Mouse (Mus musculus): ENCODE results near the gene Zmynd10.
A peak's percentile ranks its signal among the peaks of the same experiment; 100 is the strongest.
"Not testable (repeated sequence)": the region's sequence is repeated elsewhere in the genome, so short reads cannot be mapped to it uniquely, and the experiment has no call there.

The Zmynd10 gene

GRCm38 (mm10) chr9:107556346-107556745 is 9.2 kb downstream of the Zmynd10 start:
- no peak for DNase-seq

DNA sequence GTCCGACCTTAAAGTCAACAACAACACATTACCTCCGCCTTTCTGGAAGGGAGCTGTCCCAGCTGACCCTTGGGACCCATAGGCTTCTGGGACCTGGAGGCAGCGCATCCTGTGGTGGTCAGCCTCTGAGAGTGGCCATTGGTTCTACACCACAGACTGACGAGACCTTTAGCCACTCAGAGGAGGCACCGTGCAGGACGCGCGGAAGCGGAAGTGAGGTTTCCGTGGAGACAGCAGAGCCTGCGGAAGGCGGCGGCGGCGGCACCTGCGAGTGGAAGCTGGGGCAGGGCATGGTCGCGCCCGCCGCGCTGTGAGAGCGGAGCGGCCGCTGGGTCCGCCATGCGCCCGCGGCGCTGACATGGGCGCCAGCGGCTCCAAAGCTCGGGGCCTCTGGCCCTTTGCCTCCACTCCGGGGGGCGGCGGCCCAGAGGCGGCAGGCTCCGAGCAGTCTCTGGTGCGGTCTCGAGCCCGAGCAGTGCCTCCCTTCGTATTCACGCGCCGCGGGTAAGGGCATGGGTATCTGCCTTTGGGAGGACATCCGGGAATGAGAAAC is 16.0 kb downstream of the Zmynd10 start, which contains the start of gene Tusc2:
Gene Tusc2 (plus strand): TSS at position 227 of the 553 bp plus-strand sequence.
- peak; percentile 96 for DNase-seq

DNA sequence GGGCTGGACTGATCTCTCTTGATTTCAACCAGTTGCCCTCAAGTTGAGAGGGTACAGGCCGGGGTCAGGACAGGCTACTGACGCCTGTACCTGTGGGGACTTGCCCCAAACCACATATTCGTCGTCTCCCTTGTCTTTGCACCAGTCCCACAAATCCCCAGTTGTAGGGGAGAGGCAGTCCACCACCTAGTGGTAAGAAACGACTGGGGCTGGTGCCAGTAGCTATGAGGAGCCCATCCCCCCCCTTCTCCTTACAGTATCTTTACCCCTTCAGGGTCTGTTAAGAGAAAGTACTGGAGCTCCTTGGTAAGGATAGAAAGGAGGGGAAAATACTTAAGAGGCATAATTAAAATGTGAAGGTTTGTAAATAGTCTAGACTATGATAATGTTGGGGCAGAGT is 18.5 kb downstream of the Zmynd10 start:
- DNase-seq: not testable (repeated sequence)

DNA sequence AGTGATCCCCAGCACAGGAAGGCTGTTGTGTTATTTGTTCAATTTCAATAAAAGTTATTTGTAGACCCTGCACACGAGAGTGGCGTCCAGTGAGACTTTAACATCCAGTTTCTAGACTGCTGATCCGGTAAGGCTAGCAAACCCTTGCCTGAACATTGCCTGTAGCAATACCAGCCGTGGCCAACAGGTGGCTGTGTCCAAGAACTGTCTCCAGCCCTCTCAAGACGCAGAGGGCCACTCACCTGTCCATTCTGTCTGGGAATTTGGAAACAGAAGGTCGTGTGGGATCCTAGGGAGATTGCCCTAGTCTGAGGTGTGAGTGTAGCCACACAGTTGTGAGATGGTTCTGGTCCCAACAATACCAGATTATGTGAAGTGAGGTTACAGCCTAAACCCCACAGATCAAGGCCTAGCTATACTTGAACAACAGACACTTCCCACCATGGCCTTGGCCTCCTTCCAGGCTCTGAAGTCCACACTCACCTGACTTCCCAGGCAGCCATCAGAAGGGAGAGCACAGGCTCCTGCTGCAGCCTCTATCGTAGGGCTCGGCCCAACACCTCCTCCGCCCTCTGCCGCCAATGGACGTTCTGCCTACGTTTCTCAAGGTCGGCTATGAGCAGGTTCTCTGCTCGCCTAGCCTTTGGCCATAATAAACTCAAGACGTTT is 19.1 kb downstream of the Zmynd10 start:
- peak; percentile 79 for DNase-seq

- no peak for DNase-seq
Observed at GRCm38 (mm10) chr9:107566855-107567254, 19.8 kb downstream of the Zmynd10 start.

- DNase-seq: no peak
Observed at GRCm38 (mm10) chr9:107567702-107568319, 20.7 kb downstream of the Zmynd10 start, which contains the start of gene Hyal2. Gene Hyal2, plus strand, starts transcription at chr9:107567945.

GRCm38 (mm10) chr9:107568331-107569261 is 21.5 kb downstream of the Zmynd10 start:
- peak; percentile 86 for DNase-seq

DNA sequence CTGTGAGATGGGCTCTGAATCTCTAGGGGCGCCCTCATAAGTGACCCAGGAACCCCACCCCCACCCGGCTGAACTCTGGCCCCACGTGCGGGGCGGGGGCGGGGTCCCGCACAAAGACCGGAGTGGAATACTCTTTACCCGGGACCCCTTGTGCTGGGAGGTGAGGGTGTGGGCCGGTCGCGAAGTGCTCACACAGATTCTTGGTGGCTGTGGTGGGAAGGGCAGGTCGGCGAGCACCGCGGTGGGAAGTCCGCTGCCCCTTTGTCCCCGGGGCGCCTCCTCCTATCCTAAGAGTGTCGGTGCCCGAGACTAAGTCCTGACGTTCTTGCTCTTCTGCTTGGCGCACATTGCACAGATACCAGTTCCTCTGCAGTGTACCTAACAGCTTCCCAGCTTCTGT is 22.2 kb downstream of the Zmynd10 start:
- DNase-seq: no peak

DNA sequence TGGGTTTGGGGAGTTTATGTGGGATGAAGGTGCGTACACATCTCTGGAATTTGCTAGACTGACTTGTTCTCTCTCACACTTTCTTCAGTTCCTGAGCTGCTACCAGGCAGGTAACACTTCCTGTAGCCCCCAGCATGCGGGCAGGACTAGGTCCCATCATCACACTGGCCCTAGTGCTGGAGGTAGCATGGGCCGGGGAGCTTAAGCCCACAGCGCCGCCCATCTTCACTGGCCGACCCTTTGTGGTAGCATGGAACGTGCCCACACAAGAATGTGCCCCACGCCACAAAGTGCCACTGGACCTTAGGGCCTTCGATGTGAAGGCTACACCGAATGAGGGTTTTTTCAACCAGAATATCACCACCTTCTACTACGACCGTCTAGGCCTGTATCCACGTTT is 22.9 kb downstream of the Zmynd10 start:
- no peak for DNase-seq

GRCm38 (mm10) chr9:107570845-107571244 is 23.7 kb downstream of the Zmynd10 start:
- DNase-seq: no peak

DNA sequence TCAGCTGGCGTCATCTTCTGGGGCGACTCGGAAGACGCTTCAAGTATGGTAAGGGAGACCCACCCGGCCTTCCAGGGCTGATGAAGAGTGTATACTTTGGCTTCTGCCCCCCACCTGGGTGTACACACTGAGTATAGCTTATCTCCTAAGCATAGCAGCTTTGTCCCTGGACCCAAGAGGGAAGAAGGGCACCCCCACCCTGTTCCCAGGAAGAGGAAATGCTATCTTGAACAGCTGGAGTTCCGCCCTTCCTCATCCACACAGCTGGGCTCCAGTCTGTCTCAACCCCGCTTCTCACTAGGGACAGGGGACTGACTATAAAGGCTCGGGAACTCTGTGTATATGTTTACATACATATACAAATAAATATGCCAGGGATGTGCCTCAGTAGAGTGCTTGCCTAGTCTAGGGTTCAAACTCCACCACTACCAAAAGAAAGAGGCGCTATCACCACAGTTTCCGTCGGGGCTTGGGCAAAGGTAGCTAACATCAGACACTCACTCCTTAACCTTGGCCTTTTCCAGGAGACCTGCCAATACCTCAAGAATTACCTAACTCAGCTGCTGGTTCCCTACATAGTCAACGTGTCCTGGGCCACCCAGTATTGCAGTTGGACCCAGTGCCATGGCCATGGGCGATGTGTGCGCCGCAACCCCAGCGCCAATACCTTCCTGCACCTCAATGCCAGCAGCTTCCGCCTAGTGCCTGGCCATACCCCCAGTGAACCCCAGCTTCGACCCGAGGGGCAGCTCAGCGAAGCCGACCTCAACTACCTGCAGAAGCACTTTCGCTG is 24.6 kb downstream of the Zmynd10 start:
- DNase-seq: no peak

- no peak for DNase-seq
Observed at GRCm38 (mm10) chr9:107572327-107572662, 25.2 kb downstream of the Zmynd10 start.

GRCm38 (mm10) chr9:107573774-107574173 is 26.7 kb downstream of the Zmynd10 start:
- not testable (repeated sequence) for DNase-seq

DNA sequence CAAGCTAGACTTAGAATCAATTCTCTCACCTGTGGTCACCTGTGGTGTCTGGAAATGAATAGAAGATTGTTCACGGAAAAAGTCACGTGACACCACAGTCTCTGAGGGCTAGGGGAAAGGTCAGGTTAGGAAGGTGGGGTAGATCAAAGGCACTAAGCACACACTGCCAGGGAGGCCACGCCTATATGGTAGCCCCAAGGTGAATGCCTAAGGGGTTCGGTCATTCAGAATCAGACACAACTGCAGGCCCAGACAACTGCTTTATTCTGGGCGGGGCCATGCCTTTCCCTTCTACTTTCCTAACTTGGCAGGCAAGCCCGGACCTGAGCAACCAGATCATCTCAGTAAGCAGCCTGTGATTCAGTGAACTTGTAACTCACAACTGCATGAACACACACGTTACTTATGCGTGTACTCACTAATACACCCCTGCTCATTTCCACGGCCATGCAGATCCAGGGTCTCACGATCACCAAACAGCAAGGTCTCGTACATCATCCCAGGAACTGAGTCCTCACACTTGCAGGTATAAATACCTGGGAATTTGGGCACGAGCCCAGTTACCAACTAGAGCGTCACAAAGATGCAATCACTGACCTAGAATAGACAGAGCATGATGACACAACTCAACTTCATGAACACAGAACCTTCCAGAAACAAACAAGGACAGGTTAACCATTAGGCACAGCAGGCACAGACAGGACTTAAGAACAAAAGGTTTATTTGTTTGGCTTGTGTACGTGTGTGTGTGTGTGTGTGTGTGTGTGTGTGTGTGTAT is 28.7 kb downstream of the Zmynd10 start:
- DNase-seq: no peak

- no peak for DNase-seq
Observed at GRCm38 (mm10) chr9:107576357-107577107, 29.4 kb downstream of the Zmynd10 start, which contains the start of gene Hyal1. Gene Hyal1, plus strand, starts transcription at chr9:107576927.

DNA sequence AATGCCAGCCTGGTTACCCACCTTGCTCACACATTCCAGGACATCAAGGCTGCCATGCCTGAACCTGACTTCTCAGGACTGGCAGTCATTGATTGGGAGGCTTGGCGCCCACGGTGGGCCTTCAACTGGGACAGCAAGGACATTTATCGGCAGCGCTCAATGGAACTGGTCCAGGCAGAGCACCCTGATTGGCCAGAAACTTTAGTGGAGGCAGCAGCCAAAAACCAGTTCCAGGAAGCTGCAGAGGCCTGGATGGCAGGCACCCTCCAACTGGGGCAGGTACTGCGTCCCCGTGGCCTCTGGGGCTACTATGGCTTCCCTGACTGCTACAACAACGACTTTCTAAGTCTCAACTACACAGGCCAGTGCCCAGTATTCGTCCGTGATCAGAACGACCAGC is 30.8 kb downstream of the Zmynd10 start:
- DNase-seq: no peak

DNA sequence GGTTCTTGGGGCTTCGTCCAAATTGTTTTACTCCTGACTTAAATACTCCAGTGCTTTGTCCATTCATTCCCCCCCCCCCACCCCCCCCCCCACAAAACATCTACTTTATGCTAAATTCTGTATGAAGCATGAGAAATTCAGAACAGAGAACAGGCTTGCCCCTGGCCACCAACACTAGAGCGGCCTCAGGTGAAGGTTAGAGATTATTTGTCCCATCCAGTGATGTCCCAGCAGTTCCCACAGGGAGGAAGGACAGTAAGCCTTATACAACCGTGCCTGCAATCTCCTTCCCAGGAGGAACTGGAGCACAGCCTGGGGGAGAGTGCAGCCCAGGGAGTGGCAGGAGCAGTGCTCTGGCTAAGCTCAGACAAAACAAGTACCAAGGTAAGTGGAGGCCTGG is 31.5 kb downstream of the Zmynd10 start, which contains the start of gene Naa80:
Gene Naa80 (plus strand): TSS at position 301 of the 400 bp plus-strand sequence.
- DNase-seq: no peak

DNA sequence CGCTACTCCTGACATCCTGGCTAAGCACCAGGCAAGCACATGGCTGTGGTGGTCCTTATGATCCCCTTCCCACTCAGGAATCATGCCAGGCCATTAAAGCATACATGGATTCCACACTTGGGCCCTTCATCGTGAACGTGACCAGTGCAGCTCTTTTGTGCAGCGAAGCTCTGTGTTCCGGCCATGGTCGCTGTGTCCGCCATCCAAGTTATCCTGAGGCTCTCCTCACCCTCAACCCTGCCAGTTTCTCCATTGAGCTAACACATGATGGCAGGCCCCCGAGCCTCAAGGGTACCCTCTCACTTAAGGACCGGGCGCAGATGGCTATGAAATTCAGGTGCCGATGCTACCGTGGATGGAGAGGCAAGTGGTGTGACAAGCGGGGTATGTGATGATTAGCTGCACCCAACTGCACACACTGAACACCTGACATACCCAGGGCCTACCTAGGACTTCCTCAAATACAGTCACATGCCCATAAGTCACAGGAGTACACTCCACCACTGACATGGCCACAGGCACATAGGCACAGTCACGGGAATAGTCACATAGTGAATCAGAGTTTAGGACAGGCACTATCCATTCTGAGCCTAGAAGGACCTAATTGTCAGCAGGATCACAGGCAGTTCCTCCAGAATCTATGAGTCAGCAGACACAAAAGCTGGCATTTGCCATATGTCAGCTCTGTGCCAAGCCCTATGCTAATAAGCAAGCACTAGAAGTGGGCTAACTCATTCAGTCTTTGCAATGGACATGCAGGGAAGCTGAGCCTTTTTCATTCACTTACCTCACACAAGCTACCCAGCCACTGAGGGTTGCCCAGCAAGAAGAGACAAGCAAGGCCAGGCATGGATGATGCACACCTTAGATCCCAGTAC is 32.2 kb downstream of the Zmynd10 start:
- DNase-seq: no peak

DNA sequence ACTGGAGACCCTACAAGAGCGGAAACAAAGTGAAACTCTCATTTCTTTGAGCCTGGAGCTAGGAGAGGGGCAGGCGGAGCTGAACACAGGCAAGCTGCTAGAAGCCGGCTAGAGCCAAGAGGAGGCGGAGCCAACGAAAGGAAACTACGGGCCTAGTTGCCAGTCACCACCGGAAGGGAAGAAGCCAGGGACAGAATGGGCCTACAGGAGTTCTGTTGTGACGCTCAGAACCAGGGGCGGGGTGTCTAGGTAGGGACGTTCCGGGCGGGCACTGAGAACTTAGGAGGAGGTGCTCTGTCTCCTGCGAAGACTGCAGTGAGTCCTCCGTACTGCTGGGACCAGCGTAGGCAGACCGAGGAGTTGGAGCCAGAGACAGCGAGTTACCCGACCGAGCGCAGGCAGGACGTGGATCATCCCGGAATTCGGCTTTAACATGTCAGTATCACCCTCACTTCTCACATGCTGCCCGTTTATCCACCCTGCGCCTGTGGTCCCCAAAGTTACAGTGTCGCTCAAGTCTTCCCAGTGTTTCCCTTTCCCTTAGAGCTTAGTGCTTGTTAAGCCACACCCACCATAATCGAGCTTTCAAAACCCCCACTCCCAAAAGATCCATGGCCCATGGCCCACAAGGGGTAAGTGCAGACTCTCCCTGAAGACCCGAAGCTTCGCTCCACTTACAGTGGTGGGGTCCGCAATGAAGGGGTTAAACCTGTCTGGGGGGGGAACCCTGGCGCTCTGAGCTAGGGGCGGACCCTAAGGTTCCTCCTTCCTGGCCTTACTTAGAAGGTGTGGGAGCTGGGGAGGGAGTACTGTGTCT is 33.6 kb downstream of the Zmynd10 start, which contains the start of gene Hyal3:
Gene Hyal3 (plus strand): TSS at position 318 of the 817 bp plus-strand sequence.
- DNase-seq: peak; percentile 93
